Mouse (Mus musculus): ENCODE results near the gene Hoxd1.

Gene Hoxd1

GRCm38 (mm10) chr2:74745540-74746297, 17.1 kb upstream of the Hoxd1 start:
- in situ Hi-C loops (cut with MboI, MseI): loop anchor here in 1 of 2 experiments (25.0 kb wide), 2 partner anchors 842 to 1883 kb away; no protein-coding TSS in a partner anchor

DNA sequence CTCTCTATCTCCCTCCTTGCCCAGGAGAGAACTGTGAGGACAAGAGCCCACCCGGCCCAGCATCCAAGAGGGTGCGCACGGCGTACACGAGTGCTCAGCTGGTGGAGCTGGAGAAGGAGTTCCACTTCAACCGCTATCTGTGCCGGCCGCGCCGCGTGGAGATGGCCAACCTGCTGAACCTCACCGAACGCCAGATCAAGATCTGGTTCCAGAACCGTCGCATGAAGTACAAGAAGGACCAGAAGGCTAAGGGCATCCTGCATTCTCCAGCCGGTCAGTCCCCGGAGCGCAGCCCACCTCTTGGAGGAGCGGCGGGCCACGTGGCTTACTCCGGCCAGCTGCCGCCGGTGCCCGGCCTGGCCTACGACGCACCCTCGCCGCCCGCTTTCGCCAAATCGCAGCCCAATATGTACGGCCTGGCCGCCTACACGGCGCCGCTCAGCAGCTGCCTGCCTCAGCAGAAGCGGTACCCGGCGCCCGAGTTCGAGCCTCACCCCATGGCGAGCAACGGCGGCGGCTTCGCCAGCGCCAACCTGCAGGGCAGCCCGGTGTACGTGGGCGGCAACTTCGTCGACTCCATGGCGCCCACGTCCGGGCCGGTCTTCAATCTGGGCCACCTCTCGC, 16.4 kb upstream of the Hoxd1 start:
- in situ Hi-C loops (cut with MboI, MseI): loop anchor here in 1 of 2 experiments (25.0 kb wide), 2 partner anchors 841 to 1884 kb away; no protein-coding TSS in a partner anchor

GRCm38 (mm10) chr2:74747006-74747405, 15.8 kb upstream of the Hoxd1 start:
- in situ Hi-C loops (cut with MboI, MseI): loop anchor here in 1 of 2 experiments (25.0 kb wide), 2 partner anchors 840 to 1885 kb away; no protein-coding TSS in a partner anchor

GRCm38 (mm10) chr2:74747661-74748141, 15.1 kb upstream of the Hoxd1 start:
- in situ Hi-C loops (cut with MboI, MseI): loop anchor here in 1 of 2 experiments (25.0 kb wide), 2 partner anchors 840 to 1885 kb away; no protein-coding TSS in a partner anchor

DNA sequence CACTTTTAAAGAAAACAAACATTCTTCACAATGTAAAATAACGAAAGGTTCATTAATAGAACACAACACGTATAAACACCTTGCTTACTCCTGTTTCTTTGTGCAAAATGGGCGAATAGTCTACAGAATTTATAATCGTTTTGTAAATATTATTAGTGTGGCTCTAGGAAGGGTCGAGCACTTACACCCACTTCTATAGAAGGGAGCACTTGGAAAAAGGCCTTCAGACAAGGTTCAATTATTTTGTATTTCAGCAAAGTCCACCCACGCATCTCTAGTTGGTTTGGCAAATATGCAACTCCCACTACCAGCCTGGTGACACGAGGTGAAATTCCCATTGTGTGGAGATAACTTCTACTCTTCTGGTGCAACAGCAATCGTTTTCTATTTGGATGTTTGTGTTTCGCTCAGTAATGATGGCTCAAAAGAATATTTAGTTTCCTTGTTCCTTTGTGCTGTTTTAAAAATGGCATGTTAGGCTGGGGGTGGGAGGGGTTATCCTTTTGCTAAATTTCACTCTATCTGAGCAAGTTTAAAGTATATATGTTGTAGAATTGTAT, 14.3 kb upstream of the Hoxd1 start:
- in situ Hi-C loops (cut with MboI, MseI): loop anchor here in 1 of 2 experiments (25.0 kb wide), 2 partner anchors 839 to 1886 kb away; no protein-coding TSS in a partner anchor

GRCm38 (mm10) chr2:74749337-74750121, 13.3 kb upstream of the Hoxd1 start:
- in situ Hi-C loops (cut with MboI, MseI): loop anchor here in 1 of 2 experiments (25.0 kb wide), 2 partner anchors 838 to 1887 kb away; no protein-coding TSS in a partner anchor

DNA sequence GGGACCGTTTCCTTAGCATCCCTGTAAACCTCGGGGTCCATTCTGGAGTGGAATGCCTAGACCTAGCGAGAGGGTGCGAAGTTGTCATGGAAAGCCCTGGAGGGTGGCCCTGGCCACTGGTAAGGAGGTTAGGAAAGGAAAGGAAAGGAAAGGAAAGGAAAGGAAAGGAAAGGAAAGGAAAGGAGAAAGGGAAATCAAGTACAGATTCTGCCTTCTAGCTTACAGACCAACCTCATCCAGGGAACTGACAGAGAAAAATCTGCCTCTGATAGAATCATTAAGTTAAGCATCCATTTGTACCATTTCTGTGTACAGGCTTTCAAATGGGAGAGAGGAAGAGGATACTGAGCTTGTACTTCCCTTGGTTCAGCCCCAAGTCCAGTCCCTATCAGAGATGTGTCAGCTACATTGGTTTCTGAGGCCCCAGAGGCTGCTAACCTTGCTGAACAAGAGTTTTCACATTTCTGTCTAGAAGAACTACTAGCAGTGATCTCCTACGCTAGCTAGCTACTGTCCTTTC, 12.0 kb upstream of the Hoxd1 start:
- in situ Hi-C loops (cut with MboI, MseI): no loop called here

DNA sequence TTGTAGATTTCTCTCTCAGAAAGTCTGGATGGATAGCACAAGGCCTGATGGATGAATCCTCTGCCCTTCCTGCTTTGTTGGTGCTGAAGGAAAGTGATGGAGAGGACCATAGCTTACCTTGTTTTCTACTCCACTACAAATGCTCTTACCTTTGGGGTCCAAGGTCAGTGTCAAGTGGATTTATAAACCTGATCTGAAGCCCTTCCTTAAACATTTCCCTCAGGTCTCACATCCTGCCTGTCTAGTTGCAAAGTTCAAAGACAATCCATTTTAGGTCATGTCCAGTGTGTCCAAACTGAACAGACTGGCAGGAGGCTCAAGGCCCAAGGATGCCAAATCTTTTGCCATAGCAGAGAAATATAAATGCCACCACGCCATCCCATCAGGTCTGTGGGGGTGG, 10.9 kb upstream of the Hoxd1 start:
- in situ Hi-C loops (cut with MboI, MseI): no loop called here

- in situ Hi-C loops (cut with MboI, MseI): no loop called here
Measured at GRCm38 (mm10) chr2:74752431-74753174, 10.2 kb upstream of the Hoxd1 start.

- in situ Hi-C loops (cut with MboI, MseI): no loop called here
Measured at GRCm38 (mm10) chr2:74753175-74753523, 9.6 kb upstream of the Hoxd1 start.

DNA sequence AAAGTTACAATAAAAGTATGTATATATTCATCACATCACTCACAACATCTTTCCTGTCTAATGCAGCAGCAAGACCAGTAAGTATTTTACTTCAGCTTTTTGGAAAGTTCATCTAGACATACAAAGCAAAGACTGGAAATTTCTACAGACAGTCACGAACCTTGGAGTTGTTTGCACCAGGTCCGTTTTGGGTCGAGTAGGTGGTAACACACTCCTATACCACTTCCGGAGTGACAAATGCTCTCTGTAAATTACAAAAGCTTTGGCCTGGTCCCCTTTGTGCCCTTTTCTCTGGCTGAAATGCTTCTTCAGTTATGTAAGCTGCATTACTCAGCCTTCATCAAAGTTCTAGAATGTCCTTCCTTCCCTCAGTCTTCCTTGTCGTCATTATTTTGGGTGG, 9.1 kb upstream of the Hoxd1 start:
- in situ Hi-C loops (cut with MboI, MseI): no loop called here

DNA sequence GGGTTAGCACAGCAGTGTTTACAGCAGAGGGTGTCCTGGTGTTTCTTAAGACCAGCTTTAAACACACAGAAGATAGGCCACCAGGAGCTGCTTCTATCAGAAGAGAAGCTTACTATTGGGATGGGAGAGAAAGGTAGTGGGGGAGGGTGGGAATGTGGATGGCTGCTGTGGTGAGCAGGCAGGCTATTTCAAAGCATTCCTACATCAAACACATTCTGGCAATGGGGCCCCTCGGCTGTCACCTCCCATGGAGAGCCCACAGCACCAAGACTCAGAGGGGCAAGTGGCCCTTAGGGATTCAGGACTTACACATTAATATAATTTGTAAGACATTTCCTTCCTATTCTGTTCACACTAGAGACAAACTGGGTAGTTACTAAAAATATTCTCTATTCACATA, 2.6 kb upstream of the Hoxd1 start:
- in situ Hi-C loops (cut with MboI, MseI): no loop called here

DNA sequence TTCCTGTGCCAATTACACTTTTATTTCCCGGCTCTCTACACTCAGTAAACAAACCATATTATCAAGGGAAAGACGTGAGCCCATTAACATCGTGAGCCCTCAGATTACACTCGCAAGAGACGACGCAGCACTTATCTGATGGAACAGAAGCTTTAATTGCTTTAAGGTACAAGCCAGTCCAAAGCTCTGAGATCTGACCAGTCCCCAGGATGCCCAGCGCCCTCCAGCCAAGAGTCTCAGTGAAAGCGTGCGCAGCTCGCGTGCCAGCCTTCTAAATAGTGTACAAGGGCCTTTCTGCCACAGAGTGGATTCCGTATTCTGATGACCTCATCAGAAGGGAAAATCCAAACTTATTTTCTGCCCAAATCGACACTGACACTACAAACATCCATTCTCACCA, 839 bp upstream of the Hoxd1 start:
- in situ Hi-C loops (cut with MboI, MseI): no loop called here

DNA sequence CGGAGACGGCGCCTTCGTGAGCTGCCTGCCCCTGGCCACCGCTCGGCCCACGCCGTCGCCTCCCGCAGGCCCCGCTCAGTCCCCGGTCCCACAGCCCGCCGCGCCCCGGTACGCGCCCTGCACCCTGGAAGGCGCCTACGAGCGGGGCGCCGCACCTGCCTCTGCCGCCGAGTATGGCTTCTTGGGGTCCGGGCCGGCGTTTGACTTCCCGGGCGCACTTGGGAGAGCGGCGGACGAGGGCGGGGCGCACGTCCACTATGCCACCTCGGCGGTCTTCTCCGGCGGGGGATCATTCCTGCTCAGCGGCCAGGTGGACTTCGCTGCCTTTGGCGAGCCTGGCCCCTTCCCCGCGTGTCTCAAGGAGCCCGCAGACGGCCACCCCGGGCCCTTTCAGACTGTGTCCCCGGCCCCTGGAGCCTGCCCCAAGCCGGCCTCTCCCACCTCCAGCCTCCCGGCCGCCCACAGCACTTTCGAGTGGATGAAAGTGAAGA, 510 bp downstream of the Hoxd1 start:
- in situ Hi-C loops (cut with MboI, MseI): no loop called here

- in situ Hi-C loops (cut with MboI, MseI): no loop called here
Measured at GRCm38 (mm10) chr2:74763976-74764375, 1.2 kb downstream of the Hoxd1 start.

- in situ Hi-C loops (cut with MboI, MseI): no loop called here
Measured at GRCm38 (mm10) chr2:74774359-74774758, 11.6 kb downstream of the Hoxd1 start.

DNA sequence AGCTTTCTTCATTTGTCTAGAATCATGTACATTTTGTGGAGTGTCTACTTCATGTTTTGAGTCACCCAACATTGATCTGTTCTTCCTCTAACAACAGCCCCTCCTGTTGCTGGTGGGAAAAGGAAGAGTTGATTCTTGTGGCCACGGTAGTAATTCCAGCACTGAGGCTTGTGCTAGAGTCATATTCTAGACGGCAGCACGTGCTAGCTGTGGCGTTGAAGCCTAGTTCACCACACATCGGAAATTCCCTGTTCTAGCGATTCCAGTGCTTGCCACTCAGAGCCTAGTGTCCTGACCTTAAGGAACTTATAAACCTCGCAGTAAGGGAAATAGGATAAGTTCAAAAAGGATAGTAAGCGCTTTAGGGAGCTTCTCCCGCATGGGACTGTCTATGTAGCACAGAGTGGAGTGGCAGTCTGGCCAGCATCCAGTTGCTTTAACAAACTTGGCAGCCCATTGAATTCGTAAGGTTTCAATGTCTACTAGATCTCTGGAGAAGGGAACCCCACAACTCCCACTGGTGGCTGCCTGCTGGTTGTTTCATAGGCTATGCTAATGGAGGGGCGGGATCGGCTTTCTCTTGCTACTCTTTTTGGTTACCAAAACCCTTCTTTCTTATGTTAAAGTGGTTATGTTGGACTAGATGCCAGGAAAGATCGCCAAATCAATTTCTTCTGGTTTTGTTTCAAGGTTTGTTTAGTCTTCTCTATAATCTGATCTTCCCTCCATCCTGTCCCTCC, 14.9 kb downstream of the Hoxd1 start:
- in situ Hi-C loops (cut with MboI, MseI): no loop called here

- in situ Hi-C loops (cut with MboI, MseI): no loop called here
Measured at GRCm38 (mm10) chr2:74781386-74781785, 18.6 kb downstream of the Hoxd1 start.

- in situ Hi-C loops (cut with MboI, MseI): no loop called here
Measured at GRCm38 (mm10) chr2:74795531-74795930, 32.8 kb downstream of the Hoxd1 start.

DNA sequence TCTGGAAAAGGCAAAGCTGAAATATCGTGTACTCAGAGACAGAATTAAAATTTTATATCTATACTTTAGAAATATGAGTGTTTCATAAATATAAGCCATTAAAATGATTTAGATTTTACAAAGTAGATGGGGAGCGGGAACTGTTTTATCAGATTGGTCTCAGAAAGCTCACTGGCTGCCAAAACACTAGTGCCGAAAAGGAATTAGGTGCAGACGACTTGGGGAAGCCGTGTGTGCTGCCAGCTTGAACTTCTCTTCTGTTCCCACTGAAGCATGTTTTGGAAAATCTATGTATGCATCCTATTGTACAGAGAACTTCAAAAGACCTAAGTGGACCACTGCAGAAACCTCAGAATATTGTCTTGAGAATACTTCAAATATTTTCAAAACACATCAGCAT, 45.7 kb downstream of the Hoxd1 start:
- in situ Hi-C loops (cut with MboI, MseI): no loop called here
